Mouse (Mus musculus) hindbrain, embryonic 12.5 days (tissue): ENCODE measurements around the gene Mgl2. TPM values are rescaled to one million over a fixed set of nuclear protein-coding genes. Genes with fewer than 3 reads are reported as not detected.
"Not testable (repeated sequence)": the region's sequence is repeated elsewhere in the genome, so short reads cannot be mapped to it uniquely, and the experiment has no call there.

Experiments
- ATAC-seq: fragments of 200-750 bp; cut with Nextera tagmentation; 2 replicates; pipeline ENCODE4 v1.8.0; 2017; ENCODE audit warnings: moderate TSS enrichment; ENCODE audit not compliant: low FRiP score
- H3K27ac ChIP-seq: fragments of 300-500 bp; sonication (generic); 2 replicates; pipeline ENCODE4 v1.5.1; 2016; ENCODE audit warnings: mild to moderate bottlenecking
- H3K27me3 ChIP-seq: fragments of 300-500 bp; sonication (generic); 2 replicates; pipeline ENCODE4 v1.6.1; 2016; ENCODE audit warnings: mild to moderate bottlenecking
- H3K36me3 ChIP-seq: fragments of 300-500 bp; sonication (generic); 2 replicates; pipeline ENCODE4 v1.6.1; 2016; ENCODE audit warnings: mild to moderate bottlenecking
- H3K4me1 ChIP-seq: fragments of 300-500 bp; sonication (generic); 2 replicates; pipeline ENCODE4 v1.6.1; 2016
- H3K4me2 ChIP-seq: fragments of 300-500 bp; sonication (generic); replicated peaks from 2 replicates; pipeline ENCODE4 v1.6.1; 2016; ENCODE audit warnings: mild to moderate bottlenecking
- H3K4me3 ChIP-seq: fragments of 300-500 bp; sonication (generic); 2 replicates; pipeline ENCODE4 v1.5.1; 2016; ENCODE audit warnings: mild to moderate bottlenecking
- H3K9ac ChIP-seq: fragments of 300-500 bp; sonication (generic); 2 replicates; pipeline ENCODE4 v1.6.1; 2016; ENCODE audit warnings: mild to moderate bottlenecking, moderate library complexity
- H3K9me3 ChIP-seq: fragments of 300-500 bp; sonication (generic); replicated peaks from 2 replicates; pipeline ENCODE4 v1.6.1; 2016; ENCODE audit warnings: mild to moderate bottlenecking
- WGBS: fragments of 180-500 bp; shearing (Covaris S2); methylation state at CpG from one replicate; pipeline ENCODE4 v1.1.7; 2016; 5-methylcytosine and 5-hydroxymethylcytosine counted together
- polyA plus RNA-seq: library from polyadenylated mRNA; unstranded; fragments of >200 nt; fragmentation: Nextera tagmentation; extraction: Ambion mirVana; gene quantifications from 2 replicates; pipeline ENCODE4 v1.2.1, GENCODE M21; 2016

The Mgl2 gene
- polyA plus RNA-seq, 1 experiment from 2014 or later = 0.50 TPM

- not testable (repeated sequence) for H3K9me3 ChIP-seq, ATAC-seq, H3K27me3 ChIP-seq, H3K4me3 ChIP-seq, H3K36me3 ChIP-seq, H3K4me1 ChIP-seq, H3K4me2 ChIP-seq, H3K27ac ChIP-seq, H3K9ac ChIP-seq
- WGBS = 61% methylated on average over 3 of the region's 3 CpGs
These were observed 4.9 kb downstream of the Mgl2 start for GRCm38 (mm10) chr11:70135001-70135400.

GRCm38 (mm10) chr11:70135925-70136324 is 5.8 kb downstream of the Mgl2 start:
- H3K4me2 ChIP-seq, H3K27ac ChIP-seq, H3K36me3 ChIP-seq, H3K4me3 ChIP-seq, ATAC-seq, H3K4me1 ChIP-seq, H3K9ac ChIP-seq, H3K27me3 ChIP-seq, H3K9me3 ChIP-seq: not testable (repeated sequence)
- whole genome bisulfite sequencing = 90% methylated on average over 8 of the region's 8 CpGs

- Histone ChIP-seq H3K9me3 (no peaks in the 10 kb centered on the region), H3K36me3 (no peaks in the 10 kb centered on the region), H3K27ac (no peak overlapping the region), H3K4me3 (no peak overlapping the region), H3K27me3 (no peaks in the 10 kb centered on the region), H3K4me2 (no peak overlapping the region), H3K9ac (no peak overlapping the region), H3K4me1 (no peaks in the 10 kb centered on the region)
- WGBS = 82% methylated on average over 10 of the region's 10 CpGs
- ATAC-seq = no peak
These were observed 9.0 kb downstream of the Mgl2 start for GRCm38 (mm10) chr11:70139171-70139570.

- H3K9me3 ChIP-seq = no peaks in the 10 kb centered on the region
- H3K4me3 ChIP-seq = no peak overlapping the region
- no peak overlapping the region for H3K9ac ChIP-seq
- WGBS = 70% methylated on average over 3 of the region's 3 CpGs
- H3K36me3 ChIP-seq = no peaks in the 10 kb centered on the region
- no peaks in the 10 kb centered on the region for H3K4me1 ChIP-seq
- no peak overlapping the region for H3K4me2 ChIP-seq
- ATAC-seq = no peak
- no peak overlapping the region for H3K27ac ChIP-seq
- H3K27me3 ChIP-seq = no peaks in the 10 kb centered on the region
These were observed 20.9 kb downstream of the Mgl2 start for GRCm38 (mm10) chr11:70151072-70151471.

- no CpG with 5 or more reads among the region's 5 CpGs for WGBS
- not testable (repeated sequence) for H3K27ac ChIP-seq, ATAC-seq
These were observed 25.8 kb downstream of the Mgl2 start, which contains the start of gene Clec10a for GRCm38 (mm10) chr11:70155897-70156296. TSS of gene Clec10a (plus strand) at chr11:70156197.

GRCm38 (mm10) chr11:70162336-70162735 is 32.2 kb downstream of the Mgl2 start:
- no peak for ATAC-seq
- Histone ChIP-seq H3K27me3 (no peaks in the 10 kb centered on the region), H3K4me1 (no peaks in the 10 kb centered on the region), H3K4me2 (no peak overlapping the region), H3K9ac (no peak overlapping the region), H3K9me3 (no peaks in the 10 kb centered on the region), H3K36me3 (no peaks in the 10 kb centered on the region), H3K27ac (no peak overlapping the region), H3K4me3 (no peak overlapping the region)
- 79% methylated on average over 3 of the region's 3 CpGs for WGBS

More at GRCm38 (mm10) chr11:70155897-70156296, 25.8 kb downstream of the Mgl2 start, which contains the start of gene Clec10a:
- H3K4me3 ChIP-seq, H3K36me3 ChIP-seq, H3K27me3 ChIP-seq, H3K9ac ChIP-seq, H3K4me1 ChIP-seq, H3K9me3 ChIP-seq, H3K4me2 ChIP-seq: not testable (repeated sequence)

GRCm38 (mm10) chr11:70165972-70166921 is 36.1 kb downstream of the Mgl2 start:
- Histone ChIP-seq H3K4me3 (no peak overlapping the region), H3K9me3 (no peaks in the 10 kb centered on the region), H3K27ac (no peak overlapping the region), H3K9ac (no peak overlapping the region), H3K27me3 (no peaks in the 10 kb centered on the region), H3K4me1 (no peaks in the 10 kb centered on the region), H3K4me2 (no peak overlapping the region), H3K36me3 (no peaks in the 10 kb centered on the region)
- ATAC-seq = no peak
- WGBS = 71% methylated on average over 16 of the region's 16 CpGs

GRCm38 (mm10) chr11:70168136-70168535 is 38.0 kb downstream of the Mgl2 start:
- Histone ChIP-seq H3K9me3 (no peaks in the 10 kb centered on the region), H3K4me1 (no peaks in the 10 kb centered on the region), H3K4me2 (no peak overlapping the region), H3K9ac (no peak overlapping the region), H3K4me3 (no peak overlapping the region), H3K27me3 (no peaks in the 10 kb centered on the region), H3K36me3 (no peaks in the 10 kb centered on the region), H3K27ac (no peak overlapping the region)
- no peak for ATAC-seq
- WGBS = 69% methylated on average over 7 of the region's 7 CpGs

DNA sequence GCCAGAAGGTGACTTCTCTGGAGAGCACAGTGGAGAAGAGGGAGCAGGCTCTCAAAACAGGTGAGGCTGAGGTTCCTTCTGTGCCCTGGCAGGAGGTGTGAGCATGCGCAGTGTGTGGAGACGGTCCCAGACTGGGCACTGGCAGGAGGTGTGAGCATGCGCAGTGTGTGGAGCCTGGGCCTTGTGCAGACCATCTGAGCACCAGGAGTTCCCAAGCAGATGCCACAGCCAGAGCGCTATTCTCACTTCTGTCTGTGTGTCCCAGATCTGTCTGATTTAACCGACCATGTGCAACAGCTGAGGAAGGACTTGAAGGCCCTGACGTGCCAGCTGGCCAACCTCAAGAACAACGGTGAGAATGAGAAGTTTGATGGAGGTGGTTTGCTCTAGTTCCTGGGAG is 39.3 kb downstream of the Mgl2 start:
- 91% methylated on average over 7 of the region's 7 CpGs for WGBS
- not testable (repeated sequence) for ATAC-seq, H3K9me3 ChIP-seq, H3K27me3 ChIP-seq, H3K36me3 ChIP-seq, H3K4me3 ChIP-seq, H3K4me1 ChIP-seq, H3K27ac ChIP-seq, H3K9ac ChIP-seq, H3K4me2 ChIP-seq

DNA sequence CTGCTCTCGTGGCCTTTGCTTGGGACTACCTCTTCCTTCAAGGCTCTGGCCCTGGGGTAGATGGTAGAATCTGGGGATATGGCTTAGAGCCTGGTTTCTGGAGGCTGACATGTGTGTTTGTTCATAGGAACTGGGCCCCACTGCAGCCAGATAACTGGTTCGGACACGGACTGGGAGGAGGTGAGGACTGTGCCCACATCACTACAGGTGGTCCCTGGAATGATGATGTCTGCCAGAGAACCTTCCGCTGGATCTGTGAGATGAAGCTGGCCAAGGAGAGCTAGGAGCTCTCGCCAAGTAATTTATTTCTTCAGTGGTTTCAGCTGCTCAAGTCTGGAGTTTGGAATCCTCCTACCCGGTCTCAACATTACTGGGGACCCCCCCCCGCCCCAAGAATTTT is 40.2 kb downstream of the Mgl2 start:
- Histone ChIP-seq H3K27ac (no peak overlapping the region), H3K4me2 (no peak overlapping the region), H3K9me3 (no peaks in the 10 kb centered on the region), H3K4me1 (no peaks in the 10 kb centered on the region), H3K36me3 (no peaks in the 10 kb centered on the region), H3K4me3 (no peak overlapping the region), H3K9ac (no peak overlapping the region), H3K27me3 (no peaks in the 10 kb centered on the region)
- 74% methylated on average over 7 of the region's 7 CpGs for WGBS
- no peak for ATAC-seq

DNA sequence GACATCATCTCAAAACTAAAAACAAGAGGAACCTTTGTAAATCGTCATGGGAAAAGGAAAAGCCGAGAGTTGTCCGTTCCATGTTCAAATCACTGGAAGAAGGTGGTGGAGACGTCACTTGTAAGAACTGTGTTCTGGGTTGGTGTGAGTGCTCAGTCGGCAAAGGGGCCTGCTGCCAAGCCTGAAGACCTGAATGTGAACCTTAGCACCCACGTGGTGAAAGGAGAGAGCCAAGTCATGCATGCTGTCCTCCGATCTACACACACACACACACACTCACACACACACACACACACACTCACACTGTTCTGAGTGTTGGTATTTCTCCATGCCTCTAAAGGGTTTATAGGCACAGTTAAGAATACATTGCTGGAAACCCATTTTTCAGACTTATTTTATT is 41.1 kb downstream of the Mgl2 start:
- 75% methylated on average over 7 of the region's 7 CpGs for whole genome bisulfite sequencing
- no peaks in the 10 kb centered on the region for H3K36me3 ChIP-seq
- H3K27ac ChIP-seq = no peak overlapping the region
- H3K27me3 ChIP-seq = no peaks in the 10 kb centered on the region
- no peak overlapping the region for H3K9ac ChIP-seq
- H3K9me3 ChIP-seq = no peaks in the 10 kb centered on the region; the same call in 1 of the 2 replicates
- H3K4me3 ChIP-seq = no peak overlapping the region
- H3K4me1 ChIP-seq = no peaks in the 10 kb centered on the region
- no peak for ATAC-seq
- no peak overlapping the region for H3K4me2 ChIP-seq

- no peak for ATAC-seq
- Histone ChIP-seq H3K27me3 (no peaks in the 10 kb centered on the region), H3K36me3 (no peaks in the 10 kb centered on the region), H3K9ac (no peak overlapping the region), H3K4me2 (no peak overlapping the region), H3K9me3 (no peaks in the 10 kb centered on the region; the same call in 1 of the 2 replicates), H3K4me1 (no peaks in the 10 kb centered on the region), H3K4me3 (no peak overlapping the region), H3K27ac (no peak overlapping the region)
- 57% methylated on average over 3 of the region's 3 CpGs for WGBS
These were observed 41.7 kb downstream of the Mgl2 start for GRCm38 (mm10) chr11:70171847-70172246.

DNA sequence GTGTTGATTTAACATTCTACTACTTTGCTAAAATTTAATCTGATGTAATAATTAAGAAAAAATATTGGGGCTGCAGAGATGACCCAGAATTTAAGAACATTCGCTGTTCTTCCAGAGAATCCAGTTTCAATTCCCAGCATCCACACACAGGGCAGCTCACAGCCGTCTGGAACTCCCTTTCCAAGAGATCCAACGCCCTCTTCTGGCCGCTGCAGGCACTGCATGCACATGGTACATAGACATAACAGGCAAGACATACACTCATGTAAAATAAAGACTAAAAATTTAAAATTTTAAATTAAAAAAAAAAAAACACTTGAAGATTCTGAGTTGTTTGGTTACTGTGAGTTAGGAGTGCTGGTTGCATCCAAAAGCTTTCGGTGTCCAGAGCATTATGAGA is 42.2 kb downstream of the Mgl2 start:
- Histone ChIP-seq H3K9ac (no peak overlapping the region), H3K27ac (no peak overlapping the region), H3K36me3 (no peaks in the 10 kb centered on the region), H3K27me3 (no peaks in the 10 kb centered on the region), H3K9me3 (no peaks in the 10 kb centered on the region; the same call in 1 of the 2 replicates), H3K4me1 (no peaks in the 10 kb centered on the region), H3K4me3 (no peak overlapping the region), H3K4me2 (no peak overlapping the region)
- no peak for ATAC-seq
- 60% methylated on average over 5 of the region's 5 CpGs for WGBS
